Mouse (Mus musculus) embryo, embryonic 10 days (tissue): ENCODE measurements at regions not wholly inside any gene's neighbourhood (a gene's known extent, or its start where the extent isn't known, plus 50 kb on each side); places are given as distances from the start of the nearest gene placed in this dataset.

Experiments
- DNase-seq: peaks from one replicate; pipeline ENCODE4 v3.0.0-alpha.2; 2015; ENCODE audit warnings: low spot score

- no peak for DNase-seq
Measured at GRCm38 (mm10) chr16:25087741-25088648, 198.6 kb upstream of the Tprg start.

- no peak for DNase-seq
Measured at GRCm38 (mm10) chr16:25088649-25089019, 198.0 kb upstream of the Tprg start.

GRCm38 (mm10) chr16:25104165-25104564 lies 182.5 kb upstream of the Tprg start:
- no peak for DNase-seq

GRCm38 (mm10) chr16:25104603-25105002 lies 182.0 kb upstream of the Tprg start:
- no peak for DNase-seq

GRCm38 (mm10) chr16:25140164-25140563 lies 146.5 kb upstream of the Tprg start:
- DNase-seq, result no peak

GRCm38 (mm10) chr16:25147486-25147885 lies 139.1 kb upstream of the Tprg start:
- DNase-seq, result no peak

- no peak for DNase-seq
Measured at GRCm38 (mm10) chr16:25149186-25149585, 137.4 kb upstream of the Tprg start.

- DNase-seq, result no peak
Measured at GRCm38 (mm10) chr16:25176870-25177269, 109.7 kb upstream of the Tprg start.

GRCm38 (mm10) chr16:25178055-25178454 lies 108.6 kb upstream of the Tprg start:
- DNase-seq, result no peak

- DNase-seq, result no peak
Measured at GRCm38 (mm10) chr16:25181939-25182338, 104.7 kb upstream of the Tprg start.

GRCm38 (mm10) chr16:25197079-25197478 lies 89.5 kb upstream of the Tprg start:
- DNase-seq, result no peak

GRCm38 (mm10) chr16:25198844-25199243 lies 87.8 kb upstream of the Tprg start:
- DNase-seq, result no peak

- no peak for DNase-seq
Measured at GRCm38 (mm10) chr16:25199984-25200383, 86.6 kb upstream of the Tprg start.

GRCm38 (mm10) chr16:25201094-25201770 lies 85.4 kb upstream of the Tprg start:
- DNase-seq, result no peak

- no peak for DNase-seq
Measured at GRCm38 (mm10) chr16:25213250-25213649, 73.4 kb upstream of the Tprg start.

- DNase-seq, result no peak
Measured at GRCm38 (mm10) chr16:25220552-25220951, 66.1 kb upstream of the Tprg start.

- DNase-seq, result no peak
Measured at GRCm38 (mm10) chr16:25224801-25225200, 61.8 kb upstream of the Tprg start.
